Mouse (Mus musculus) c-Kit-positive CD71-positive TER-119-negative erythroid progenitor cells, embryonic 14.5 days (primary cell): ENCODE measurements around the gene Rgs14.
A peak's percentile ranks its signal among the peaks of the same experiment; 100 is the strongest.

ENCODE experiments used
- DNase-seq: peaks from one replicate; pipeline ENCODE4 v3.0.0-alpha.2; 2013; ENCODE audit warnings: low read depth

Gene Rgs14

GRCm38 (mm10) chr13:55369531-55370114 lies at the start of gene Rgs14:
Gene Rgs14 (plus strand): TSS chr13:55369732.
- DNase-seq, result peak; percentile 23

- no peak for DNase-seq
Observed at GRCm38 (mm10) chr13:55319931-55320533, 49.5 kb upstream of the Rgs14 start, which contains the start of gene Prelid1. Gene Prelid1 (plus strand): TSS chr13:55320500.

GRCm38 (mm10) chr13:55321434-55322129 lies 48.0 kb upstream of the Rgs14 start, which contains the start of gene Rab24:
Gene Rab24 (minus strand): TSS chr13:55321946.
- peak; percentile 78 for DNase-seq

DNA sequence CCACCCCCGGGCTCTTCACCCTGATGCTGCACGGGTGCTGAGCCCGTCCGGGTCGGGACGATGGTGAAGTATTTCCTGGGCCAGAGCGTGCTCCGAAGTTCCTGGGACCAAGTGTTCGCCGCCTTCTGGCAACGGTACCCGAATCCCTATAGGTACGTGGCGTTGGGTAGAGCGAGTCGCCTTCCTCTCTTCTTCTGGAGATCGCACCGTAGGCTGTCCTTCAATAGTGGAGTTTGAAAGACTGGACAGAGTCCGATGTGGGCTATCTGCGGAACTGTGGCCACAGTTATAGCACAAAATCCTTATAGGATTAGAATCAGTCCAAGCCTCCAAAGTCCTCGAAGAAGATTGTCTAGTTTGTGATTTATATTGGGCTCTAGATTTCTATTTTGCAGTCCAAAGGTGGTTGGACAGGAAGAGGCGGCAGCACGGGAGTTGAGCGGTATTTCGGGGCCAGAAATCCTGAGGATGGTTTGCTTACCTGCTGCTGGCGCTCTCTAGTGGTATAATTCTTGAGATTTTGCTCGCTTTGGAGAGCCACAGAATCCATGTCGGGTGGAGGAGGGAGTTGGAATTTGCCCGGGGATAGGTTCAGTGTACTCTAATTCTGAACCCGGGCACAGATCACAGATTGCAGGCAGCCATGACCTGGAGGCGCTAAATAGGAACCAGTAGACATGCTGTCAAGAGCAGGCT lies 47.3 kb upstream of the Rgs14 start:
- DNase-seq, result peak; percentile 48

DNA sequence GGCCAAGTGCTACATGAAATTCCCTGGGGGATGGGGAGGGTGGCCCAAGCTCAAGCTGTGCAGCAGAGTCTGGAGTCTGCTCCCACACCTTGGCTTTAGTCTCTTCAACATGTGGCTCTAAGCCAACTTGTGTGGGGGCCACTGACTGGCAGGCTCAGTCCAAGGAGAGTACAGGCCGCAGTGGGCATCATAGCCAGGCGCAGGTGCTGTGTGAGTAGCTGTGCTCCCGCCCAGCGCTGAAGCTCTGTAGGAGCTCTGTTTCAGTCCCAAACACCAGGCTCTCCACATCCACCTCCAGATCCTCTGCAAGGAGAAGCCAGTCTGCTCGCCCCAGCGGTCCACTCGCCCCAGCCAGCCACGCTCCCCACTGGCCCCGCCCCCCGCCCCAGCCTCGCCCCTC lies 43.9 kb upstream of the Rgs14 start:
- no peak for DNase-seq

DNA sequence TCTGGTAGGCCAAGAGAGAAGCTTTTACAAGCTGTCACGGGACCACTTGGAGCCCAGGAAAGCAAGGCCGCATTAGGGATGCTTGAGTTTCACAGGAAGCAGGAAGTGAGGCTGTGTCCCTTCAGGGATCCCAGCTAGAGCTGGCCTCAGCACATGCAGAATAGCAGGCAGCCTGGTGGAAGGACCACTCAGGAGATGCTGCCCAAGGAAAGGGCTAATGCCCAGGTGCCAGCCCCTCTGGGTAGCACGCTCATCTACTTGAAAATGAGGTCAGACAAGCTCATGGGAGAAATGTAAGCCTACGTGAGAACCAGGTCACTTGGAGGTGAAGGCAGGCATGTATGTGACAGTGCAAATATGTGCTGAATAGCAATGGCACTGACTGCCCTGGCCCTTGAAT lies 42.4 kb upstream of the Rgs14 start:
- no peak for DNase-seq

- DNase-seq, result peak; percentile 75
Observed at GRCm38 (mm10) chr13:55327633-55328032, 41.9 kb upstream of the Rgs14 start.

DNA sequence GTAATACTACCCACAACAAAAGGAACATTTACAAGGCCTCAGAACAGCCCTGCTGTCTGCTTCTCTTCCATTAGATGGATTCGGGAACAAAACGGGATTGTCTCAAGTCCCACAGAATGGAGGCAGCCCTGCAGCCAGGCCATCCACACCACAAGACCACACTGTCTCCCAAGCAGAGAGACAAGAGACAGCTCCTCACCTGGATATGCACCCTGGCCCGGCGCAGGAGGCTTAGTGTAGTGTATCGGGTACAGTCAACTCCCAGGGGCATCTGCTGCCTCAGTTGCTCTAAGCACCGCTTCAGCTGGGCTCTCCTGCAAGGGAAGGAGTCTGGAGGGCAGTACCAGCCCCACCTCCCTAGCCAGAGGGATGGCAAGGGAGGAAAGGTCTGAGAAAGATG lies 41.4 kb upstream of the Rgs14 start:
- DNase-seq, result no peak

DNA sequence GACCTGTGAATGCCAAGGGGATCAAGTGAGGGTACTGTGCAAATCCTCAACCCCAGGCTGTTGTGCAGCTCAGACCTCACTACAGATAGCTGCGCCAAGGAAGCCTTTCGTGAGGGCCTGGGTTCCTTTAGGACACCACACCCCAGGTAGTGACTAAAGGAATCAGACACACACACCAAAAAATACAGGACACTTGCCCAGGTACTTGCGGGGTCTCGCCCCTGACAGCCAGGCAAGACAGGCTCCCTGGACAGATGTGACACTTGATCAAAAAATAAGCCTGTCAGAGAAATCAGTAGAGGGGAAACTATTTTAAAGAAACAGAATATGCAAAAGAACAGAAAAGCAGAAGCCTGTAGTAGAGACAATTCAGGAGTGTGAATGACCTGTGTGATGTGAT lies 40.9 kb upstream of the Rgs14 start:
- DNase-seq, result no peak

- DNase-seq, result no peak
Observed at GRCm38 (mm10) chr13:55329109-55329682, 40.3 kb upstream of the Rgs14 start.

DNA sequence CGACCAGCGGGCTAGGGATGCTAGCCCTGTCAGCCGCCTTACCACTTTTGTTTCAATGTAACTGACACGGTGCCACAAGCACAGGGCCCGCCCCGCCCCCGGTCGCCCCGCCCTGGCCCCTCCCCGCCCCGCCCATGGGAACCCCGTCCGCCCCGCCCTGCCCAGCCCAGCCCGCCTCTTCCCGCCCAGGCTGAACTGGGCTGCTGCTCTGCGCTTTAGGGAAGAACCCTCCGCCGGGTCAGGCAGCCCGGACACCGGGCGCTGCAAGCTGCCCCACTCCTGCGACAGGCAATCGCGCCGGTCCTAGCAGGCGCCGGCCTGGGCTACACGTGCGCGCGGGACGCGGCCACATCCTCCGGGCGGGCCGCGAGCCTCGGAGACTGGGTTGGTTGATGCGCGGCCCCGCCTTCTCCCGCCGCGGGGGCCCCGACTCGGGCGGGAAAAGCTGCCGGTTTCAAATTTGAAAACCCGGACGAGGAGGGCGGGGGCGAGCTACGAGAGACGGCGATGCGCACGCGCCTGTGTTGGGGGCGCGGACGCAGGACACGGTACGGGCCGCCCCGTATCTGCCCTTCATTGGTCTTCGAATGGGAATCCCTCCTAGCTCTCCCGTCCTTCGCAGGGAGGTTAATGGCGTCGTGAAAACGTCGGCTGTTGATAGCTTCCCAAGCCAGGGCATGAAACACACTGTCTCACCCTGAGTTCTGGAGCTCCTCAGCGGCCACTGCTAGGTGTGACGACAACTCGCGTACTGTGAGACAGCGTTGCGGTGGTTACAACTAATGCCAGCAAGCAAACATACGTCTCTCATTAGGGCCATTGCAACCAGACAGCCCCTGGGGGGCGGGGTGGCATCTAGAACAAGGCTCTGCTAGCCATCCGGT lies 39.6 kb upstream of the Rgs14 start, which contains the start of gene Mxd3:
TSS of gene Mxd3 (minus strand) at position 141 of the 884 bp plus-strand sequence.
- peak; percentile 84 for DNase-seq

GRCm38 (mm10) chr13:55330567-55331400 lies 38.7 kb upstream of the Rgs14 start:
- no peak for DNase-seq

GRCm38 (mm10) chr13:55332331-55332730 lies 37.2 kb upstream of the Rgs14 start:
- no peak for DNase-seq

DNA sequence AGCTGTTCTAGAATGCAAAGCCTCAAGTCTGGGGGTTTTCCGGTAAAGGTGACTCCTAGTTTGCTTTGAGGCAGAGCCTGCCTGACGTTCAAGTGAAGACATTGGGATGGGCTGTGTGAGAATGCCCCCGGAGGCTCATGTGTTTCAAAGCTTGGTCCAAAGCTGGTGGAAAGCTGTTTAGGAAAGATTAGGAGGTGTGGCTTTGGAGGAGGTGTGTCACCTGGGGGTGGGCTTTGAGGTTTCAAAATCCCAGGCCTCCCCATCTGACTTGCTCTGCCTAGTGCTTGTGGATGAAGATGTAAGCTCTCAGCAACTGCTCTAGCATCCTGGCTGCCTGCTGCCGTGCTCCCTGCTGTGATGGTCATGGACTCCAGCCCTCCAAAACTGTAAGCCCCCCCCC lies 33.8 kb upstream of the Rgs14 start:
- no peak for DNase-seq

GRCm38 (mm10) chr13:55337341-55337975 lies 32.1 kb upstream of the Rgs14 start:
- DNase-seq, result no peak

GRCm38 (mm10) chr13:55338131-55339054 lies 31.1 kb upstream of the Rgs14 start:
- DNase-seq, result no peak

- DNase-seq, result no peak
Observed at GRCm38 (mm10) chr13:55339259-55339658, 30.3 kb upstream of the Rgs14 start.

DNA sequence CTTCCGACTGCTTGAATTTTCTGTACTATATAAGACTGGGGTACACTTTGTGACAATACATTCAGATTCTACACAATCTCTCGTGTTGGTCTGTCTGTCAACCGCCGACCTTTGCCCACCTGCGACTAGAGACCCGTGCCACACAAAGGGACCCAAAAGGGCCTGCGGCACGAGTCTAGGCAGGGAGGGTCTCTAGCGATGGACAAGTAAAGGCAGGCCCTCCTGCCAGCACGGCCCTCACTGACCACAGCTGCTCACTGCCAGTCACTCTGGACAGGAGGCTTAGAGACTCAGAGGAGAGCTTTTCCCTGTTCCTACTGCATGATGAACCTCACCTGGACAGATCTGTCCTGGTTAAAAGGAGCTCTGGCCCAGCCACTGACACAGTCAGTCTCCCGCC lies 27.1 kb upstream of the Rgs14 start:
- no peak for DNase-seq

- no peak for DNase-seq
Observed at GRCm38 (mm10) chr13:55344286-55344685, 25.2 kb upstream of the Rgs14 start.
